Mouse (Mus musculus) lung, adult 2 months (tissue): ENCODE results near the gene Scube2.

Source experiments
- CTCF ChIP-seq: fragments of 200-500 bp; IDR thresholded peaks from 2 replicates; pipeline ENCODE4 v1.5.1; 2011; ENCODE audit warnings: mild to moderate bottlenecking, low read length, control low read depth; ENCODE audit not compliant: insufficient read depth
- POLR2A ChIP-seq: fragments of 200-500 bp; IDR thresholded peaks from 2 replicates; pipeline ENCODE4 v1.6.1; 2011; ENCODE audit warnings: low read depth, mild to moderate bottlenecking, control low read depth, low read length, borderline replicate concordance; ENCODE audit errors: extremely low read depth

GRCm38 (mm10) chr7:109860162-109860561 is 5.3 kb downstream of the Scube2 start:
- TF ChIP-seq POLR2A (no peak), CTCF (no peak)
